Mouse (Mus musculus) brown adipose tissue, adult 24 weeks (tissue): ENCODE measurements around the gene Fam19a5. TPM values are rescaled to one million over a fixed set of nuclear protein-coding genes. Genes with fewer than 3 reads are reported as not detected.

ENCODE experiments used
- H3K27ac ChIP-seq: fragments of 200-500 bp; replicated peaks from 2 replicates; pipeline ENCODE4 v1.5.1; 2012; ENCODE audit warnings: low read depth, mild to moderate bottlenecking, low read length
- H3K4me1 ChIP-seq: fragments of 200-500 bp; 2 replicates; pipeline ENCODE4 v1.6.1; 2012; ENCODE audit warnings: low read length, mixed read lengths; ENCODE audit not compliant: control insufficient read depth, insufficient read depth, insufficient read length
- H3K4me3 ChIP-seq: fragments of 200-500 bp; 2 replicates; pipeline ENCODE4 v1.5.1; 2012; ENCODE audit warnings: low read depth, mild to moderate bottlenecking, low read length, moderate library complexity; ENCODE audit not compliant: insufficient read depth
- polyA plus RNA-seq: library from polyadenylated mRNA; stranded (reverse); fragments of >200 nt; gene quantifications from 2 replicates; pipeline ENCODE4 v1.2.4, GENCODE M21; 2012; ENCODE audit not compliant: missing spikeins, insufficient read depth, insufficient read length

The Fam19a5 gene
- polyA plus RNA-seq = 3.3 and 4.6 TPM in 2 replicates

GRCm38 (mm10) chr15:87543599-87544338 is at the start of gene Fam19a5:
Gene Fam19a5, plus strand, starts transcription at chr15:87544299.
- Histone ChIP-seq H3K4me3 (peak within 1 kb of the TSS; percentile 14; the same call in 1 of the 2 replicates), H3K27ac (no peak within 1 kb of the TSS), H3K4me1 (no peaks in the 10 kb centered on the region)

DNA sequence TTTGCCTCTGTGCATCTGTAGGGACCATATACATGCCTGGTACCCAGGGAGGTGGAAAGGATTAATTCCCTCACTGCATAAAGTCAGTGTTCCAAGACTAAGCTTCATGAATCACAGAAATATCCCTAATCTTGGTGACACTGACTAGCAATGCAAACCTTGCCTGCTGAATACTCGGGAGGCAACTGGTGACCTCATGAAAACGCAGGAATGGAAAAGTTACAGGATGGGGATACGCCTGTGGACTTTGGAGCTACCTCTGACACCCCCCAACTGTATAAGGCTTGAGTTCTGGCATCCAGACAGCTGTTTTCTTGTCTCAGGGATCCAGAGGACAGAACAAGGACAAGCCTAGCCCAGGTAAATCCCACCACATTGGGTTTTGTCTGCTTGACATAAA is 42.4 kb upstream of the Fam19a5 start:
- no peak overlapping the region for H3K4me3 ChIP-seq
- no peaks in the 10 kb centered on the region for H3K4me1 ChIP-seq
- H3K27ac ChIP-seq = no peak overlapping the region

GRCm38 (mm10) chr15:87507349-87507748 is 36.8 kb upstream of the Fam19a5 start:
- Histone ChIP-seq H3K27ac (no peak overlapping the region), H3K4me3 (no peak overlapping the region), H3K4me1 (no peaks in the 10 kb centered on the region)

- H3K4me1 ChIP-seq = no peaks in the 10 kb centered on the region
- no peak overlapping the region for H3K27ac ChIP-seq
- no peak overlapping the region for H3K4me3 ChIP-seq
Observed at GRCm38 (mm10) chr15:87510886-87511285, 33.2 kb upstream of the Fam19a5 start.

- H3K4me1 ChIP-seq = no peaks in the 10 kb centered on the region
- no peak overlapping the region for H3K4me3 ChIP-seq
- H3K27ac ChIP-seq = no peak overlapping the region
Observed at GRCm38 (mm10) chr15:87518161-87518560, 25.9 kb upstream of the Fam19a5 start.

GRCm38 (mm10) chr15:87529271-87529670 is 14.8 kb upstream of the Fam19a5 start:
- H3K27ac ChIP-seq = no peak overlapping the region
- H3K4me1 ChIP-seq = no peaks in the 10 kb centered on the region
- H3K4me3 ChIP-seq = no peak overlapping the region

- no peak overlapping the region for H3K27ac ChIP-seq
- H3K4me3 ChIP-seq = no peak overlapping the region
Observed at GRCm38 (mm10) chr15:87541656-87542055, 2.4 kb upstream of the Fam19a5 start.

GRCm38 (mm10) chr15:87544401-87545129 is 466 bp downstream of the Fam19a5 start:
- Histone ChIP-seq H3K4me1 (no peaks in the 10 kb centered on the region), H3K27ac (no peak overlapping the region), H3K4me3 (peak overlapping the region; percentile 14; the same call in 1 of the 2 replicates)

More at GRCm38 (mm10) chr15:87541656-87542055, 2.4 kb upstream of the Fam19a5 start:
- no peaks in the 10 kb centered on the region for H3K4me1 ChIP-seq

- no peaks in the 10 kb centered on the region for H3K4me1 ChIP-seq
- no peak overlapping the region for H3K4me3 ChIP-seq
Observed at GRCm38 (mm10) chr15:87545130-87545642, 1.1 kb downstream of the Fam19a5 start.

DNA sequence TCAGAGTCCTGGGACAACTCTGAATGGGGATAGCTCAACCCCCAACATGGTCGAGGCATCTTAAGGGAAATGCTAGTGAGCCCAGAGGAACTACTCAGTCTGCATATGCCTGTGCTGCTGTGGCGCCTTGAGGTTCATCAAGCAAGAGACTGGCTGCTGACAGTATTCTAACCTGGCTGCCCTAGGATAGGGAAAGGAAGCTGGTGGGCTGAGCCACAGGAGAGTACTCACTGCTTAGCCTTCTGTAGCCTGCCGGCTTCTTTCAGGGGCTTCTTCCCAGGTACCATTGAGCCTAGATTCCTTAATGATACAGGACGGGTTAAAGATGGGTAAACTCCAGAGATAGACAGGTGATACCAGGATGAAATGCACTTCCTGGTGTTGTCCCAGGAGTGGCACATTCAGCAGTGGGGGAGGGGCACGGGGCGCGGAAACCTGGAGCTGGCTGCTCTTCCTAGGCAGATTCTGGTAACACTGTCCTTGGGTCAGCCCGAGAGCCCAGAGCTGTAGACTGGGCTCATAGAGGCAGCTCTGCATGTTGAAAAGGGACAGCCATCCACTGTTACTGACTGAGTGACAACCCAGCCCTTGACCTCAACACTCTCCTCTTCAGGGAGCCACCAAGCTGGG is 1.7 kb downstream of the Fam19a5 start:
- Histone ChIP-seq H3K4me3 (no peak overlapping the region), H3K4me1 (no peaks in the 10 kb centered on the region)

More at GRCm38 (mm10) chr15:87545130-87545642, 1.1 kb downstream of the Fam19a5 start:
- no peak overlapping the region for H3K27ac ChIP-seq

GRCm38 (mm10) chr15:87547022-87547421 is 2.9 kb downstream of the Fam19a5 start:
- Histone ChIP-seq H3K4me3 (no peak overlapping the region), H3K27ac (no peak overlapping the region), H3K4me1 (no peaks in the 10 kb centered on the region)

More for the DNA sequence above, 1.7 kb downstream of the Fam19a5 start:
- no peak overlapping the region for H3K27ac ChIP-seq

DNA sequence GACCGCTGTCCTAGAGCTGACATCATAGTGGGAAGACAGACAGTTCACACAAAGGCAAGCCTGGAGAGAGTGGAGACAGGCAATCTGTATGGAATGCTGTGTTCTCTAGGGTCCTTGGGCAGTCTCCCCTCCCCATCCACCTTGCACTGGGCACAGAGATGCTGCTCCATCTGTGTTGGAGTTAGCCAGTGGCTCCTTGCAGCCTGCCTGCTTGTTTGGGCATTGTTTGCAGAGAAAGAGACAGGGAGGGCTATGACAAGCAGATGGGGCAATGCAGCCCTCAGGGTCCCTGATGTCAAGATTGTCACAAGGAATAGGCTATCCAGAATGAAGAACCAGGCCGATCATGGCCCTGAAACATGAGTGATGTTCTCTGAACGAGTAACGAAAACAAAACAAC is 5.6 kb downstream of the Fam19a5 start:
- no peak overlapping the region for H3K27ac ChIP-seq
- no peak overlapping the region for H3K4me3 ChIP-seq
- H3K4me1 ChIP-seq = no peaks in the 10 kb centered on the region

DNA sequence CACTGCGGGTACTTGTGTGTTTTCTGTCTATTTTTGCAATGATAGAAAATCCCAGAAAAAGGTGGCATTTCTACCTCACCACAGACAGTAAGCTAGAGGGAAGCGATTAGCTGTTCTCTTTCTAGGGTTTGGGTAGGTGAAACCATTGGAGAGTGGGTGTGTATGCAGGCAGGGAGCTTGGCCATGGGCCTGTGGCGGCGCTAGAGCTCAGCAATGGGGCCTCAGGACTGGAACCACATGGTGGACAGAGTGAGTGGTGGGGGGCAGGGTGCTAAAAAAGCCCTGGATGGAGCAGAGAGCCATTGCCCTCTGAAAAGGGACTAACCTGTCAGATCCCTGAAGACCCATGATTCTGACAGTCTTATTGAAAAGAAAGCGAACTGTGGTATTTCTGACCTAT is 6.7 kb downstream of the Fam19a5 start:
- no peak overlapping the region for H3K27ac ChIP-seq
- H3K4me3 ChIP-seq = no peak overlapping the region
- H3K4me1 ChIP-seq = no peaks in the 10 kb centered on the region

- Histone ChIP-seq H3K4me1 (no peaks in the 10 kb centered on the region), H3K4me3 (no peak overlapping the region), H3K27ac (no peak overlapping the region)
Observed at GRCm38 (mm10) chr15:87551556-87551955, 7.5 kb downstream of the Fam19a5 start.

DNA sequence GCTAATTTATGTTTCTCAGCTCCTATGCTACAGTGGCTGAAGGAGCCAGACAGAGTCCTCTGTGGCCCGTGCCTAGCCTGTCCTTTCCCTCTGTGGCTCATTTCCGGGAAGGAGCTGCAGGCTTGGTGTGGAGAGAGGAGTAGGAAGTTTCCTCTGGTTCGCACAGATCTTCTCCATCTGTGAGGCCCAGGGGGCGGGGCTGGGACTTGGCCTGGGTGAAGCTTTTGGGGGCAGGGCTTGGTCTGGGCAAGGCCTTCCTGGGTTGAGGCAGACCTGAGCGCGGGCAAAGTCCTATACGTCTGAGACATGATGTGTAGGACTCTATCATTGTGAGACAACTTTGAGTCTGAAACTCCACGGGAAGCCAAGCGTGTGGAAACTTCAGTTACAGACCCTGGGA is 11.7 kb downstream of the Fam19a5 start:
- Histone ChIP-seq H3K27ac (no peak overlapping the region), H3K4me1 (no peaks in the 10 kb centered on the region), H3K4me3 (no peak overlapping the region)
